Mouse (Mus musculus) neural tube, embryonic 11.5 days (tissue): ENCODE data around the gene Zfp277. TPM values are rescaled to one million over a fixed set of nuclear protein-coding genes. Genes with fewer than 3 reads are reported as not detected.

Experiments used
- polyA plus RNA-seq: library from polyadenylated mRNA; unstranded; fragments of >200 nt; fragmentation: Nextera tagmentation; extraction: Ambion mirVana; gene quantifications from 2 replicates; pipeline ENCODE4 v1.2.1, GENCODE M21; 2014

Zfp277 gene
- polyA plus RNA-seq, 1 experiment from 2014 or later = 40.3 TPM

Other genes with a start within 250 kb of the Zfp277 start
- gene Lsmem1, start 246.4 kb downstream of the Zfp277 start, polyA plus RNA-seq = 0.32 and 0.39 TPM in 2 replicates
- gene Ifrd1, start 197.4 kb downstream of the Zfp277 start, polyA plus RNA-seq = 171 and 188 TPM in 2 replicates
- 16.4 and 19.6 TPM in 2 replicates for gene Dock4, start 50 bp upstream of the Zfp277 start, polyA plus RNA-seq